Mouse (Mus musculus) neutrophil, adult 65 days (primary cell): ENCODE results near the gene Mob1a. TPM values are rescaled to one million over a fixed set of nuclear protein-coding genes. Genes with fewer than 3 reads are reported as not detected.

ENCODE experiments used
- total RNA-seq: library from RNA; stranded (reverse); gene quantifications from 2 replicates; pipeline ENCODE4 v1.2.4, GENCODE M21; 2023

Mob1a gene
- 180 and 209 TPM in 2 replicates for total RNA-seq

GRCm38 (mm10) chr6:83325525-83326393, at the start of gene Mob1a, which contains the start of gene Mthfd2:
Gene Mob1a (plus strand): TSS chr6:83326016.
Gene Mthfd2 (minus strand): TSS chr6:83325908.

GRCm38 (mm10) chr6:83348873-83349272, 23.1 kb downstream of the Mob1a start, which contains the start of gene Bola3:
Gene Bola3 (plus strand): TSS chr6:83349147.

Other genes starting within 250 kb of the Mob1a start
- gene Pcgf1, start 248.1 kb upstream of the Mob1a start, total RNA-seq, result 13.1 and 13.9 TPM in 2 replicates
- not detected in 2 replicates for gene Lbx2, start 239.6 kb upstream of the Mob1a start, total RNA-seq
- gene Ccdc142, start 224.4 kb upstream of the Mob1a start, total RNA-seq, result 4.2 and 4.8 TPM in 2 replicates
- 3.2 and 4.4 TPM in 2 replicates for gene Gm42688, start 224.4 kb upstream of the Mob1a start, total RNA-seq
- gene Mrpl53, start 217.0 kb upstream of the Mob1a start, total RNA-seq, result 19.1 and 19.8 TPM in 2 replicates
- 18.9 and 25.1 TPM in 2 replicates for gene Mogs, start 210.5 kb upstream of the Mob1a start, total RNA-seq
- 26.7 and 32.6 TPM in 2 replicates for gene Wbp1, start 204.5 kb upstream of the Mob1a start, total RNA-seq
- 16.4 TPM in 2 replicates for gene Ino80b, start 200.6 kb upstream of the Mob1a start, total RNA-seq
- 0.66 TPM in 1 of 2 replicates, not detected in the other for gene Rtkn, start 190.6 kb upstream of the Mob1a start, total RNA-seq
- gene Wdr54, start 169.6 kb upstream of the Mob1a start, total RNA-seq, result not detected in 2 replicates
- gene 1700003E16Rik, start 169.6 kb upstream of the Mob1a start, total RNA-seq, result not detected in 2 replicates
- 91.8 and 114 TPM in 2 replicates for gene Dctn1, start 160.1 kb upstream of the Mob1a start, total RNA-seq
- gene Slc4a5, start 106.2 kb upstream of the Mob1a start, total RNA-seq, result not detected in 2 replicates
- 18.4 and 19.1 TPM in 2 replicates for gene Mthfd2, start 108 bp upstream of the Mob1a start, total RNA-seq
- 9.3 and 11.1 TPM in 2 replicates for gene Bola3, start 23.1 kb downstream of the Mob1a start, total RNA-seq
- gene Tet3, start 133.1 kb downstream of the Mob1a start, total RNA-seq, result 52.2 and 84.2 TPM in 2 replicates
- 11.7 and 14.1 TPM in 2 replicates for gene Dguok, start 181.0 kb downstream of the Mob1a start, total RNA-seq
- not detected in 2 replicates for gene Actg2, start 210.2 kb downstream of the Mob1a start, total RNA-seq
- gene Stambp, start 246.7 kb downstream of the Mob1a start, total RNA-seq, result 16.9 and 19.7 TPM in 2 replicates